Comparison of ENCODE assay signal across 11 mouse cellular contexts in genomic region chr3:104599296-104600150, GRCm38 (mm10). TPM values are rescaled to one million over a fixed set of nuclear protein-coding genes. Genes with fewer than 3 reads are reported as not detected.
DNase-seq lines count a peak whose midpoint lies in the region; ATAC-seq lines count a peak whose summit lies in the region.
"Had no signal": no experiment of that assay in that cellular context is flagged by ENCODE, and none has a peak within 500 bp of the region (broad histone marks: within the 10 kb centered on the region; RNA-seq: fewer than 3 reads in every experiment).

No protein-coding gene starts in this region.

- H3K27ac ChIP-seq in heart, embryonic 12.5 days (ENCODE audit: poor library complexity, severe bottlenecking): peak overlapping the region; percentile 95
- peak overlapping the region; percentile 78 for H3K27ac ChIP-seq in kidney, embryonic 15.5 days
- H3K27ac ChIP-seq: hindbrain, postnatal 0 days had no signal

- peak overlapping the region; percentile 62 for H3K9ac ChIP-seq in heart, embryonic 12.5 days
- H3K9ac ChIP-seq in kidney, embryonic 15.5 days: no peak overlapping the region

- peak overlapping the region; percentile 2; the same call in 1 of the 2 replicates for H3K4me3 ChIP-seq in heart, embryonic 12.5 days
- H3K4me3 ChIP-seq in kidney, embryonic 15.5 days (replicated peaks): no peak overlapping the region
- H3K4me3 ChIP-seq: megakaryocyte, embryonic 14.5 days had no signal

- peak overlapping the region; percentile 49 for H3K4me2 ChIP-seq in heart, embryonic 12.5 days
- peak overlapping the region; percentile 8; the same call in 1 of the 2 replicates for H3K4me2 ChIP-seq in kidney, embryonic 15.5 days

- 0 out of 2 replicates have a peak, but pooled peaks cover 3% of the 10 kb centered on the region for H3K9me3 ChIP-seq in heart, embryonic 12.5 days (replicated peaks)
- no peaks in the 10 kb centered on the region for H3K9me3 ChIP-seq in kidney, embryonic 15.5 days (replicated peaks)

- H3K36me3 ChIP-seq in heart, embryonic 12.5 days: no peaks in the 10 kb centered on the region
- no peaks in the 10 kb centered on the region for H3K36me3 ChIP-seq in kidney, embryonic 15.5 days

- H3K4me1 ChIP-seq in heart, embryonic 12.5 days (replicated peaks): peaks cover 46% of the 10 kb centered on the region
- peaks cover 26% of the 10 kb centered on the region for H3K4me1 ChIP-seq in kidney, embryonic 15.5 days
- H3K4me1 ChIP-seq: megakaryocyte, embryonic 14.5 days had no signal

- WGBS in heart, embryonic 12.5 days: 29% methylated on average over 20 of the region's 20 CpGs
- WGBS in kidney, embryonic 15.5 days: 53% methylated on average over 20 of the region's 20 CpGs

- peak; percentile 91 for ATAC-seq in heart, embryonic 12.5 days (ENCODE audit: insufficient number of reproducible peaks, low FRiP score)
- peak; percentile 89 for ATAC-seq in kidney, embryonic 15.5 days (replicated peaks; ENCODE audit: low FRiP score)
- ATAC-seq: hindbrain, postnatal 0 days had no signal

- H3K27me3 ChIP-seq in heart, embryonic 12.5 days (replicated peaks): no peaks in the 10 kb centered on the region
- no peaks in the 10 kb centered on the region for H3K27me3 ChIP-seq in kidney, embryonic 15.5 days

- peak; percentile 28 for DNase-seq in cerebellum, adult 9-11 months
- no peak for DNase-seq in cerebellum, postnatal 14 days
- DNase-seq in lung, postnatal 25 days (ENCODE audit: low spot score): peak; percentile 57
- DNase-seq in left cerebral cortex, adult 18-20 months (ENCODE audit: low spot score in 2 of 2): no peak
- DNase-seq in thymus, postnatal 4 days: no peak
- DNase-seq in adrenal gland, postnatal 36 days: no peak
- DNase-seq: right cerebral cortex, postnatal 14 days had no signal

RNA-seq across cellular contexts. Expression of gene Slc16a1, which starts 38.9 kb away (rescaled TPM):
- polyA plus RNA-seq in heart, embryonic 12.5 days (2016; fragmentation: Nextera tagmentation; extraction: Ambion mirVana): 89.3 and 89.4 TPM in 2 replicates
- polyA plus RNA-seq in kidney, embryonic 15.5 days (2015; fragmentation: Nextera tagmentation; extraction: Ambion mirVana): 47.9 and 48.5 TPM in 2 replicates
- 10 to 100 TPM; 18.2 to 20.3 TPM for total RNA-seq in left cerebral cortex, adult 18-20 months (2021)
- total RNA-seq in adrenal gland, postnatal 36 days (2021): 10 to 100 TPM; 34.4 to 62.7 TPM

Comparison
In these comparisons a context has a peak if more than half of its experiments do, and no peak if none do; other contexts are left out.
1. DNase-seq: peak in cerebellum, adult 9-11 months (single experiment) and lung, postnatal 25 days (single experiment); none in cerebellum, postnatal 14 days (0 of 2), left cerebral cortex, adult 18-20 months (0 of 2), thymus, postnatal 4 days (single experiment) and adrenal gland, postnatal 36 days (0 of 2).